Mouse (Mus musculus) heart, adult 11 months (tissue): ENCODE data around the gene Gpank1.

Source experiments
- DNase-seq: peaks from one replicate; pipeline ENCODE4 v3.0.0; 2022

Gpank1 gene

GRCm38 (mm10) chr17:35162121-35162520 is 40.9 kb downstream of the Gpank1 start:
- peak; percentile 90 for DNase-seq

GRCm38 (mm10) chr17:35162730-35163129 is 41.5 kb downstream of the Gpank1 start:
- peak; percentile 95 for DNase-seq

GRCm38 (mm10) chr17:35163326-35164081 is 42.2 kb downstream of the Gpank1 start:
- DNase-seq: peak; percentile 94

GRCm38 (mm10) chr17:35164218-35164567 is 42.9 kb downstream of the Gpank1 start:
- no peak for DNase-seq

GRCm38 (mm10) chr17:35164568-35165450 is 43.6 kb downstream of the Gpank1 start, which contains the start of gene Prrc2a:
Gene Prrc2a (minus strand): TSS chr17:35164897.
- peak; percentile 100 for DNase-seq

- DNase-seq: no peak
These were observed 44.3 kb downstream of the Gpank1 start for GRCm38 (mm10) chr17:35165451-35166155.

GRCm38 (mm10) chr17:35166352-35167035 is 45.2 kb downstream of the Gpank1 start:
- DNase-seq: peak; percentile 96

GRCm38 (mm10) chr17:35167794-35168193 is 46.5 kb downstream of the Gpank1 start:
- DNase-seq: peak; percentile 89

- DNase-seq: peak; percentile 92
These were observed 47.4 kb downstream of the Gpank1 start for GRCm38 (mm10) chr17:35168541-35169207.

- DNase-seq: peak; percentile 96
These were observed 51.4 kb downstream of the Gpank1 start for GRCm38 (mm10) chr17:35172445-35173234.

GRCm38 (mm10) chr17:35173329-35173728 is 52.1 kb downstream of the Gpank1 start:
- peak; percentile 93 for DNase-seq
